Mouse (Mus musculus) ES-Bruce4 (cell line): ENCODE data around the gene Ptprt.

Experiments
- CTCF ChIP-seq: IDR thresholded peaks from one replicate; pipeline ENCODE4 v1.8.1; 2011; ENCODE audit warnings: low read depth, low read length
- POLR2A ChIP-seq: IDR thresholded peaks from one replicate; pipeline ENCODE4 v1.8.1; 2011; ENCODE audit warnings: low read length; ENCODE audit not compliant: insufficient read depth

- TF ChIP-seq CTCF (no peak), POLR2A (no peak)
These were observed 1003.9 kb downstream of the Ptprt start for GRCm38 (mm10) chr2:161657046-161657445.
